Mouse (Mus musculus) brain, embryonic 14.5 days (tissue): ENCODE data around the gene Sdk1.

Experiments
- CTCF ChIP-seq: fragments of 200-500 bp; IDR thresholded peaks from 2 replicates; pipeline ENCODE4 v1.5.1; 2012; ENCODE audit warnings: inconsistent platforms, mild to moderate bottlenecking, moderate library complexity, borderline replicate concordance; ENCODE audit not compliant: insufficient read depth, insufficient read length; ENCODE audit errors: extremely low read depth
- POLR2A ChIP-seq: fragments of 200-500 bp; IDR thresholded peaks from 2 replicates; pipeline ENCODE4 v1.6.1; 2012; ENCODE audit warnings: mild to moderate bottlenecking, inconsistent platforms, borderline replicate concordance; ENCODE audit not compliant: poor library complexity, insufficient read depth, insufficient read length, severe bottlenecking; ENCODE audit errors: extremely low read depth

- TF ChIP-seq POLR2A (no peak), CTCF (no peak)
Observed at GRCm38 (mm10) chr5:141902544-141903250, 661.4 kb downstream of the Sdk1 start.
